8 mouse cellular contexts compared by ENCODE assay signal in genomic region chr7:120635362-120635781, GRCm38 (mm10). TPM values are rescaled to one million over a fixed set of nuclear protein-coding genes. Genes with fewer than 3 reads are reported as not detected.
DNase-seq lines count a peak whose midpoint lies in the region; ATAC-seq and TF ChIP-seq lines count a peak whose summit lies in the region.

No protein-coding gene starts in this region.

- DNase-seq in spleen, adult 2 months (ENCODE audit: low read depth in 1 of 2, low spot score in 2 of 2), result no peak
- no peak for DNase-seq in spleen, adult 18-20 months
- no peak for DNase-seq in forebrain, embryonic 11.5 days (ENCODE audit: low spot score)
- DNase-seq in liver, embryonic 13.5 days, result no peak
- no peak for DNase-seq in stomach, postnatal 0 days (ENCODE audit: low spot score)
- DNase-seq in frontal cortex, postnatal 10 days (ENCODE audit: low spot score in 2 of 2), result no peak
- DNase-seq in layer of hippocampus, adult 18-20 months (ENCODE audit: low spot score in 2 of 2), result no peak
- no peak for DNase-seq in urinary bladder, adult 18-20 months (ENCODE audit: low spot score in 2 of 2)

- ATAC-seq in forebrain, embryonic 11.5 days (replicated peaks; ENCODE audit: low FRiP score), result no peak; the same call in 1 of the 2 replicates
- peak; percentile 77 for ATAC-seq in liver, embryonic 13.5 days (ENCODE audit: low read depth)
- no peak; the same call in 1 of the 2 replicates for ATAC-seq in stomach, postnatal 0 days (ENCODE audit: low FRiP score, low TSS enrichment)

- TF ChIP-seq POLR2A in spleen, adult 2 months (IDR thresholded peaks at IDR 0.05; ENCODE audit: low read depth, low read length), result no peak

- H3K4me1 ChIP-seq in spleen, adult 2 months (ENCODE audit: control insufficient read depth, insufficient read depth, insufficient read length), result 0 out of 2 replicates have a peak, but pooled peaks cover 2% of the 10 kb centered on the region
- H3K4me1 ChIP-seq in forebrain, embryonic 11.5 days (replicated peaks; ENCODE audit: control insufficient read depth, insufficient read depth, low read length), result no peaks in the 10 kb centered on the region; the same call in 1 of the 2 replicates
- H3K4me1 ChIP-seq in liver, embryonic 13.5 days (replicated peaks), result peaks cover 20% of the 10 kb centered on the region
- H3K4me1 ChIP-seq in stomach, postnatal 0 days (replicated peaks; ENCODE audit: control insufficient read depth, insufficient read depth), result 0 out of 2 replicates have a peak, but pooled peaks cover 3% of the 10 kb centered on the region

- peak overlapping the region; percentile 95 for H3K9ac ChIP-seq in forebrain, embryonic 11.5 days (ENCODE audit: low read length)
- peak overlapping the region; percentile 96 for H3K9ac ChIP-seq in liver, embryonic 13.5 days
- H3K9ac ChIP-seq in stomach, postnatal 0 days (ENCODE audit: low read length), result peak overlapping the region; percentile 98

- peaks cover 15% of the 10 kb centered on the region for H3K36me3 ChIP-seq in spleen, adult 2 months (ENCODE audit: control insufficient read depth, insufficient read depth, low read length)
- H3K36me3 ChIP-seq in forebrain, embryonic 11.5 days (ENCODE audit: control insufficient read depth, insufficient read depth, low read length), result no peaks in the 10 kb centered on the region; the same call in 1 of the 2 replicates
- H3K36me3 ChIP-seq in liver, embryonic 13.5 days, result peaks cover 29% of the 10 kb centered on the region
- no peaks in the 10 kb centered on the region for H3K36me3 ChIP-seq in stomach, postnatal 0 days (ENCODE audit: control insufficient read depth, insufficient read depth, low read length)

- H3K4me3 ChIP-seq in spleen, adult 2 months (ENCODE audit: extremely low read depth, insufficient read depth, insufficient read length), result peak overlapping the region; percentile 88
- H3K4me3 ChIP-seq in forebrain, embryonic 11.5 days (ENCODE audit: low read depth, low read length), result peak overlapping the region; percentile 94
- H3K4me3 ChIP-seq in liver, embryonic 13.5 days (replicated peaks), result peak overlapping the region; percentile 98
- peak overlapping the region; percentile 96 for H3K4me3 ChIP-seq in stomach, postnatal 0 days (ENCODE audit: low read depth, low read length)

- no peaks in the 10 kb centered on the region for H3K9me3 ChIP-seq in forebrain, embryonic 11.5 days (ENCODE audit: control insufficient read depth, low read length)
- H3K9me3 ChIP-seq in liver, embryonic 13.5 days (replicated peaks), result no peaks in the 10 kb centered on the region
- H3K9me3 ChIP-seq in stomach, postnatal 0 days (ENCODE audit: control insufficient read depth, low read length), result no peaks in the 10 kb centered on the region

- TF ChIP-seq CTCF in spleen, adult 2 months (IDR thresholded peaks at IDR 0.05; ENCODE audit: extremely low read depth, insufficient read depth, insufficient read length, insufficient replicate concordance), result no peak
- TF ChIP-seq CTCF in stomach, postnatal 0 days (IDR thresholded peaks at IDR 0.05; ENCODE audit: low read depth), result no peak

- no peak for TF ChIP-seq EP300 in stomach, postnatal 0 days (optimal IDR thresholded peaks at IDR 0.05)

- peak overlapping the region; percentile 88 for H3K4me2 ChIP-seq in forebrain, embryonic 11.5 days (ENCODE audit: low read depth, low read length, severe bottlenecking)
- peak overlapping the region; percentile 74 for H3K4me2 ChIP-seq in liver, embryonic 13.5 days
- peak overlapping the region; percentile 77 for H3K4me2 ChIP-seq in stomach, postnatal 0 days (replicated peaks; ENCODE audit: low read depth)

- H3K27me3 ChIP-seq in spleen, adult 2 months (ENCODE audit: control insufficient read depth, insufficient read depth, low read length), result no peaks in the 10 kb centered on the region
- H3K27me3 ChIP-seq in forebrain, embryonic 11.5 days (ENCODE audit: control insufficient read depth, insufficient read depth, low read length), result no peaks in the 10 kb centered on the region
- H3K27me3 ChIP-seq in liver, embryonic 13.5 days, result no peaks in the 10 kb centered on the region
- H3K27me3 ChIP-seq in stomach, postnatal 0 days (ENCODE audit: control insufficient read depth, insufficient read depth, low read length), result no peaks in the 10 kb centered on the region

- H3K27ac ChIP-seq in spleen, adult 2 months (ENCODE audit: insufficient read depth, low read length), result peak overlapping the region; percentile 79
- H3K27ac ChIP-seq in forebrain, embryonic 11.5 days (ENCODE audit: low read depth, low read length), result peak overlapping the region; percentile 39; the same call in 1 of the 2 replicates
- peak overlapping the region; percentile 87 for H3K27ac ChIP-seq in liver, embryonic 13.5 days
- peak overlapping the region; percentile 97 for H3K27ac ChIP-seq in stomach, postnatal 0 days (replicated peaks)

- WGBS in spleen, adult 2 months, result under 1% methylated on average over 32 of the region's 32 CpGs
- WGBS in forebrain, embryonic 11.5 days, result under 1% methylated on average over 32 of the region's 32 CpGs
- under 1% methylated on average over 32 of the region's 32 CpGs for WGBS in liver, embryonic 13.5 days (ENCODE audit: insufficient replicate concordance)
- WGBS in stomach, postnatal 0 days, result under 1% methylated on average over 32 of the region's 32 CpGs

RNA-seq across cellular contexts. Expression of gene Uqcrc2, which starts 0.4 kb away (rescaled TPM):
- polyA plus RNA-seq in spleen, adult 2 months (2012; rRNA removed), result 20.7 and 21.4 TPM in 2 replicates
- 182 and 203 TPM in 2 replicates for polyA plus RNA-seq in forebrain, embryonic 11.5 days (2014; fragmentation: Nextera tagmentation; extraction: Ambion mirVana)
- 150 and 169 TPM in 2 replicates for polyA plus RNA-seq in liver, embryonic 13.5 days (2015; fragmentation: Nextera tagmentation; extraction: Ambion mirVana)
- polyA plus RNA-seq in stomach, postnatal 0 days (2015; fragmentation: Nextera tagmentation; extraction: Ambion mirVana), result 191 and 193 TPM in 2 replicates
- total RNA-seq in layer of hippocampus, adult 18-20 months (2021), result 100 to 1,000 TPM; 243 to 245 TPM

RNA-seq across cellular contexts. Expression of gene Pdzd9, which starts 34.8 kb away (rescaled TPM):
- not detected in 2 replicates for polyA plus RNA-seq in spleen, adult 2 months (2012; rRNA removed)
- 0.39 and 0.60 TPM in 2 replicates for polyA plus RNA-seq in forebrain, embryonic 11.5 days (2014; fragmentation: Nextera tagmentation; extraction: Ambion mirVana)
- 0.08 and 0.09 TPM in 2 replicates for polyA plus RNA-seq in liver, embryonic 13.5 days (2015; fragmentation: Nextera tagmentation; extraction: Ambion mirVana)
- 0.25 and 0.27 TPM in 2 replicates for polyA plus RNA-seq in stomach, postnatal 0 days (2015; fragmentation: Nextera tagmentation; extraction: Ambion mirVana)
- total RNA-seq in layer of hippocampus, adult 18-20 months (2021), result under 1 TPM in 1 of 2 experiments, not detected in 1; 0.25 TPM

RNA-seq across cellular contexts. Expression of gene Mosmo, which starts 42.0 kb away (rescaled TPM):
- 10.2 and 17.4 TPM in 2 replicates for polyA plus RNA-seq in spleen, adult 2 months (2012; rRNA removed)
- 14.1 and 16.6 TPM in 2 replicates for polyA plus RNA-seq in forebrain, embryonic 11.5 days (2014; fragmentation: Nextera tagmentation; extraction: Ambion mirVana)
- 7.4 and 8.8 TPM in 2 replicates for polyA plus RNA-seq in liver, embryonic 13.5 days (2015; fragmentation: Nextera tagmentation; extraction: Ambion mirVana)
- polyA plus RNA-seq in stomach, postnatal 0 days (2015; fragmentation: Nextera tagmentation; extraction: Ambion mirVana), result 6.9 and 7.0 TPM in 2 replicates
- 10 to 100 TPM; 77.0 to 92.3 TPM for total RNA-seq in layer of hippocampus, adult 18-20 months (2021)

Comparison
In these comparisons a context has a peak if more than half of its experiments do, and no peak if none do; other contexts are left out.
1. H3K27ac ChIP-seq: peak in every context shown above with its lines; median percentile 97 in stomach, postnatal 0 days; 87 in liver, embryonic 13.5 days; 79 in spleen, adult 2 months; 39 in forebrain, embryonic 11.5 days.